Mouse (Mus musculus): ENCODE measurements around the gene Lpcat3.
"Not testable (repeated sequence)": the region's sequence is repeated elsewhere in the genome, so short reads cannot be mapped to it uniquely, and the experiment has no call there.

The Lpcat3 gene

DNA sequence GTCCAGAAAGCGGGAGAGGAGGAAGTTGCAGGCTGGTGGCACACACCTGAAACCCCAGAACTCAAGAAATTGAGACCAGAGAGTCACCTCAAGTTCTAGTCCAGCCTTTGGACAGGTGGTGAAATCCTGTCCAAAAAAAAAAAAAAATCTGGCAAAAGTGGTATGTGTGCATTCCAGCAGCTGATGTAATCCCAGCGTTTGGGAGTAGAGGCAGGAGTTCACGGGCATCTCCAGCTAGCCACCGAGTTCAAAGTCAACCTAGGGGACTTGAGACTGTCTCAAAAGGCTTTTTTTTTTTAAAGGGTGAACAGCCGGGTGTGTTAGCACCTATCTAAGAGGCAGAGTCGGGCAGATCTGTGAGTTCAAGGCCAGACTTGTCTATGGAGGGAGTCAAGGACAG, 13.3 kb downstream of the Lpcat3 start:
- no peak for DNase-seq (ENCODE audit: low spot score in 2 of 2)

- no peak for DNase-seq (ENCODE audit: low spot score in 2 of 2)
These were observed 15.9 kb downstream of the Lpcat3 start for GRCm38 (mm10) chr6:124678769-124679168.

GRCm38 (mm10) chr6:124679486-124679885, 16.7 kb downstream of the Lpcat3 start:
- DNase-seq (ENCODE audit: low spot score in 2 of 2), result peak in 1 of 2 experiments; percentile 26

GRCm38 (mm10) chr6:124682291-124682690, 19.5 kb downstream of the Lpcat3 start:
- not testable (repeated sequence) for DNase-seq (ENCODE audit: low spot score in 2 of 2)

GRCm38 (mm10) chr6:124683591-124684417, 21.0 kb downstream of the Lpcat3 start:
- DNase-seq (ENCODE audit: low spot score in 2 of 2), result peak in 1 of 2 experiments; percentile 34

GRCm38 (mm10) chr6:124685606-124686386, 23.0 kb downstream of the Lpcat3 start:
- DNase-seq (ENCODE audit: low spot score in 2 of 2), result no peak

GRCm38 (mm10) chr6:124686644-124687043, 23.8 kb downstream of the Lpcat3 start:
- not testable (repeated sequence) for DNase-seq (ENCODE audit: low spot score in 2 of 2)

GRCm38 (mm10) chr6:124688151-124688758, 25.4 kb downstream of the Lpcat3 start:
- DNase-seq (ENCODE audit: low spot score in 2 of 2), result no peak

DNA sequence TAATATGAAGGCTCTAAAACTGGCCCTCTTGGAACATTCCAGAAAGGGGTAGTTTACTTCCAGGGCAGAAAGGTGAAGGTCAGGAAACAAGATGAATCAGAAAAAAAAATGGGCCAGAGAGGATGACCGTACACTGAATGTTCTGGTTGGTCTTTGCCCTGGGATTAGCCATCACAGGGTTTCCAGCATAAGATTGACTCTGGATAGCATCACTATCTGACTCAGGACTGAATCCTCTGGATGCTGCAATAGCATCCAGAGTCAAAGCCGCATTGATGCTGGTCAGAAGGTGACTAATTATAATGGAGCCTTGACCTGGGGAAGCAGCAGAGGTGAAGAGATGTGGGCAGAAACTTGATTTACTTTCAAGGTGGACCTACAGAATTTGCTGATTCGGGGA, 26.2 kb downstream of the Lpcat3 start:
- DNase-seq (ENCODE audit: low spot score in 2 of 2), result no peak

DNA sequence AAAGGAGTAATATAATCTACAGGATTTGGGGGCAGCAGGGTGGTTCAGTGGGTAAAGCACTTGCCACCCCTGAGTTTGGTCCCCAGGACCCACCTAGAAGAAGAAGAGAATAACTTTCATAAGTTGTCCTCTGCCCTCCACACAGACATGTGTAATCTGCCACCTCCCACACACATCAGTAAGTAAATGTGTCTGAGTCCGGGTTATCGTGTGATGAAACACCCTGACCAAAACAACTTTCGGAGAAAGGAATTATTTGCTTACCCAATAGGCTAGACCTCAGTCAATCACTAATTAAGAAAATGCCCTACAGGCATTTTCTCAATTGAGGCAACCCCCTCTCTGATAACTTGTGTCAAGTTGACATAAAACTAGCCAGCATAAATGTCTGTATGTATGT, 27.7 kb downstream of the Lpcat3 start:
- no peak for DNase-seq (ENCODE audit: low spot score in 2 of 2)

- no peak for DNase-seq (ENCODE audit: low spot score in 2 of 2)
These were observed 30.6 kb downstream of the Lpcat3 start for GRCm38 (mm10) chr6:124693243-124693981.

DNA sequence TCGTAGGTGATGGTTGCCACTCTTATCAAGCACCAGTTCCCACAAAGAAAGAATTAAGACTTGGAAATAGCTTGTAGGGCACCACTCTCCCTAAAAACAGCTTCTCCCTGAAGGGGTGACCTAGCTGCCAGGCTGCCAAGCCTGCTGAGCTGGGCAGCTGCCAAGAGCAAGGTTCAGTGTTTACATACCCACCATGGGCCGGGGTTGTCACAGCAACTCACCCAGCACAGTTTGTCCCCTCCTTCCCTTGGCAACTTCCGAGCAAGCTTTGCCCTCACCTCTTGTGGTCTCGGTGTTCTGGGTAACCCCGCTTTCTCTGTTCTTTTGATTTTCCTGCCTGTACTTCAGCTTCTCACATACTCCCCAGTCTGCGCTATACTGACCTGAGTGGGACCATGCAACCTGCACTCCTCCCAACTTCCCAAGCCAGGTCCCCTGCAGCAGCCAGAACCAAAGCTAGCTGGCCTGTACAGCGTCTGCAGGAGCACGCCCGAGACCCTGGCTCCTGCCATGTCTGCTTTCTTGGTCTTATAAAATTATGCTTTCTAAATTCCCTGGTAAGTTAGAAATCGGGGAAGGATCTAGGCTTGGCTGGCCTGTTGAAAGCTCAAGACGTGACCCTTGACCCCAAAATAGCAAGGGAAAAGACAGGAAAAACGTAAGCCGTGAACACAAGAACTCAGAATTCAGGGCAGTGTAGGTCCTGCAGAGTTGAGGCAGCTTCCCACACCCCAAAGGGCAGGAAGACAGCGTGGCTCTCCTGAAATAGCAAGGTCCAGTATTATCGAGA, 31.5 kb downstream of the Lpcat3 start:
- DNase-seq (ENCODE audit: low spot score in 2 of 2), result peak; percentile 46 to 55

- no peak for DNase-seq (ENCODE audit: low spot score in 2 of 2)
These were observed 33.8 kb downstream of the Lpcat3 start for GRCm38 (mm10) chr6:124696441-124697150.

DNA sequence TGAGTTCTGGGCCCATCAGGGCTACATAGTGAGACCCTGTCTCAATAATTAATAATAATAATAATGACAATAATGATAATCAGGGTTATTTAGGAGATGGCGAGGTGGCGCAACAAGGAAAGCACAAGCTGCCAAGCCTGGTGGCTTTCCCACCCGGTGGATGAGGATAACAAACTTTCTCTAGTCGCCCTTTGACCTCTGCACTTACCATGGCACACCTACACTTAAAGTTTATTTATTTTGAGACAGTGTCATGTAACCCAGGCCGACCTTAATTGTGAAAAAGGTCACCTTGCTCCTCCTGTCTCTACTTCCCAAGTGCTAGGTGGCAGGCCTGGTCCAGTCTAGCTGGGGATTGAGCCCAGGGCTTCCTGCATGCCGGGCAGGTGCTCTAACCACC, 35.9 kb downstream of the Lpcat3 start:
- DNase-seq (ENCODE audit: low spot score in 2 of 2), result no peak

GRCm38 (mm10) chr6:124699366-124699765, 36.5 kb downstream of the Lpcat3 start:
- DNase-seq (ENCODE audit: low spot score in 2 of 2), result no peak

DNA sequence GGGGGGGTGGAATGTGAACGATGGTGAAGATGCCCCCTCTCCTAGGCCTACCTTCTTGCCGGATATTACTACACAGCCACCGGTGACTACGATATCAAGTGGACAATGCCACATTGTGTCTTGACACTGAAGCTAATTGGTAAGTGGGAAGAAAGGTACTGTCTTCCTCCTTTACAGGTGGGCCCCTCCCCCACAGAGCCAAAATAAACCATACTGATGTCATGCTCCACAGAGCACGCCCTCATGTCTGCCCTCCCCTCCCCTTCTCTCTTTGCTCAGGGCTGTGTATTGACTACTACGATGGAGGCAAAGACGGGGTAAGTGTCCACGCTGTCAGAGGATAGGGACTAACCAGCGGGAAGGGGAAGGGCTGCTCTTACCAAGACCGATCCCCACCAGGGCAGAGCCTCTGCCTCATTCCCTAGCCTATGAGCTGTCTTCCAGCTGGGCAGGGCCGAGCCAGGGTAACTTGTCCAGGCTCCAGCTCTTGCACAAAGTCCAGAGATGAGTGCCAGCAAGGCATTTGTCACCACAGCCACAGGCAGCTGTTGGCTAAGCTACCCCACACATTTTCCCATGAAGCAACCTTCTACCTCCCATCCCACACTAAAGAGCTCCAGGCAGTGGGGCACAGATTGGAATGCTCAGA, 37.3 kb downstream of the Lpcat3 start:
- peak; percentile 47 to 67 for DNase-seq (ENCODE audit: low spot score in 2 of 2)

- DNase-seq (ENCODE audit: low spot score in 2 of 2), result peak in 1 of 2 experiments; percentile 23
These were observed 38.5 kb downstream of the Lpcat3 start for GRCm38 (mm10) chr6:124701338-124701737.

- DNase-seq (ENCODE audit: low spot score in 2 of 2), result no peak
These were observed 39.4 kb downstream of the Lpcat3 start for GRCm38 (mm10) chr6:124702102-124702783.

GRCm38 (mm10) chr6:124702784-124703103, 39.9 kb downstream of the Lpcat3 start:
- DNase-seq (ENCODE audit: low spot score in 2 of 2), result peak; percentile 74 to 78

Measured in right cerebral cortex, adult 2 months (tissue).